Mouse (Mus musculus) G1E (cell line): ENCODE measurements around the gene Dtx4.

ENCODE experiments used
- CTCF ChIP-seq: IDR thresholded peaks from 2 replicates; pipeline ENCODE4 v1.5.1; 2012; ENCODE audit warnings: low read depth, low read length, inconsistent platforms, mixed read lengths
- GATA1 ChIP-seq: IDR thresholded peaks from 2 replicates; pipeline ENCODE4 v1.6.1; 2012; ENCODE audit warnings: borderline replicate concordance, low read length, inconsistent platforms, mixed read lengths
- GATA2 ChIP-seq: IDR thresholded peaks from 2 replicates; pipeline ENCODE4 v1.6.1; 2012; ENCODE audit warnings: low read depth, low read length, inconsistent platforms, borderline replicate concordance
- POLR2AphosphoS5 ChIP-seq: IDR thresholded peaks from 2 replicates; pipeline ENCODE4 v1.6.1; 2012; ENCODE audit warnings: low read depth, low read length, inconsistent platforms; ENCODE audit not compliant: insufficient replicate concordance

DNA sequence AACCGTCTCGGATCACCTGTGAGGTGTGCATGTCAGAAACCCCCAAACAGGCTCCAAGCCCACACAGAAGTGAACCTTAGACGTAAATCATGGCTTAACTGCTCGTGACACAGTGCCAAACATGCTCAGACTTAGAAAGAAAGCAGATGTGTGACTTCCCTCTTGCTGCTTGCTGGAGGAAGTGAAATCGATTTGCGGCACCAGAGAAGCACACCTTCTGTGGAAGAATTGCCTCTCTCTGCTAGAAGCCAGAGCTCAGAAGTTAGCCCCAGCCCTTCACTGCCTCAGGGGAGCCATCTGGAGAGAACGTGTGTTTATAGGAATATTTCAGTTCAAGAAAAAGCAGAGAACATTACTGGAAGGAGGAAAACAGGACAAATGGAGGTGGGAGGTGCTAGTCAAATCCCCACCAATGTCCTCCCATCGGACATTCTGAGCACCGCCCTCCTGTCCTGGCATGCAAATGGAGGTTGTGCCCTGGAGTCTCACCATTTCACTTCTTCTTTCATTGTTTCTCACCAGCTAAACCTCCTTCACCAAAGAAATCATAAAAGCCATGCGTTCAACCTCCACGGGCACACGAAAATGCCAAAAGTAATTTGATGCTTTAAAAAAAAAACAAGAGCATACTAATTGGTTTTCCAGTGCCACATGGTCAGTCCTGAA, 43.7 kb downstream of the Dtx4 start:
- TF ChIP-seq CTCF, result no peak
- TF ChIP-seq GATA1, result no peak
- no peak for TF ChIP-seq GATA2
- no peak for TF ChIP-seq POLR2AphosphoS5
